Mouse (Mus musculus): Measurements from ENCODE around the gene Tbc1d21.

GRCm38 (mm10) chr9:58370355-58370754 lies at the start of gene Tbc1d21:
- TF ChIP-seq POLR2A (IDR thresholded peaks at IDR 0.05; ENCODE audit: extremely low read depth, insufficient read depth, low read length): no peak
- no peak for TF ChIP-seq CTCF (IDR thresholded peaks at IDR 0.05; ENCODE audit: low read depth, low read length)
